Mouse (Mus musculus): ENCODE results near the gene Ltb4r2. TPM values are rescaled to one million over a fixed set of nuclear protein-coding genes. Genes with fewer than 3 reads are reported as not detected.

Gene Ltb4r2
- polyA plus RNA-seq, 1 experiment from 2014 or later: 0.25 TPM

DNA sequence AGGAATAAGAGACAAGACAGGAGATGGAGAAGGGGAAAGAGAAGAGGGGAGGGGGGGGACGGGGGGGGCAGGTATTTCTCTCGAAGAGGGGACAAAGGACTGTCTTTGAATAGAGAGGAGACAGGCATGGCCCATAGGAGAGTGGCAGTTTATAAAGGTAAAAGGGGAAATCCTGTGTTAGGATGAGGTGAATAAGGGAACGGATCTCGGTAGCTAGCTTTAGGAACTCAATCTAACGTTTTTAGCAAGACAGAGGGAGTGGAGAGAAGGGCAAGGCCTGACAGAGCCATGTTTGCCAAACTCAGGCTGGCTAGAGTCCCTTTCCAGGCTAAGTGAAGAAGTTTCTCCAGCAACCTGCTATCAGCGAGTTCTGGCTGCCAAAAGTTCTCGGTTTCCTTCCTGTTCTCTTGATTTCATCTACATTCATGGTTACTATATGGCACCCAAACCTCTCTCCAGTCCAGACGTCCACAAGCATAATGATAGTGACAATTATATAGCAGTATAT is 38.7 kb upstream of the Ltb4r2 start:
- H3K27ac ChIP-seq: no peak overlapping the region
- 0 out of 2 replicates have a peak, but pooled peaks have one; percentile 7 for ATAC-seq (ENCODE audit: borderline replicate concordance, extremely low read depth, low FRiP score, low TSS enrichment)
- peak overlapping the region; percentile 72 for H3K4me2 ChIP-seq
- peak overlapping the region; percentile 84 for H3K4me3 ChIP-seq
- WGBS: 44% methylated on average over 8 of the region's 8 CpGs
- no peaks in the 10 kb centered on the region for H3K27me3 ChIP-seq
- H3K4me1 ChIP-seq: peaks cover 18% of the 10 kb centered on the region; the same call in 1 of the 2 replicates
- H3K36me3 ChIP-seq: peaks cover 15% of the 10 kb centered on the region
- peak overlapping the region; percentile 68 for H3K9ac ChIP-seq
- H3K9me3 ChIP-seq: no peaks in the 10 kb centered on the region

DNA sequence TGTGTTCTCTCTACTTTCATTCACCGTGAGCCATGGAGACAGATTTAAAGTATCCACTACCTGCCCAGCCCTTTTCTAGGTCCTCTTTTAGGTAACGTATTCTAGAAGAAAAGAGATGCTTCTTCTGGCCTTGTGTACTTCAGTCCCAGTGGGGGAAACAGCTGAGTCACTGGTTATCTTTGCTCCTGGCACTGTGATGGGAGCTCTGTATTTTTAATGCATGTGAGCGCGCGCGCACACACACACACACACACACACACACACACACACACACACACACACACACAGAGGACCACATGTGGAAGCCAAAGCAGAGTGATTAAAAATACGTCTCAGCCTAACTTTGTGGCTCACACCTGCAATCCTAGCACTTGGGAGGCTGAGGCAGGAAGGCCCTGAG is 37.8 kb upstream of the Ltb4r2 start:
- H3K4me2 ChIP-seq: no peak overlapping the region
- no peak overlapping the region for H3K9ac ChIP-seq
- no peak for ATAC-seq (ENCODE audit: borderline replicate concordance, extremely low read depth, low FRiP score, low TSS enrichment)
- H3K9me3 ChIP-seq: no peaks in the 10 kb centered on the region
- H3K36me3 ChIP-seq: peaks cover 8% of the 10 kb centered on the region
- peaks cover 23% of the 10 kb centered on the region; the same call in 1 of the 2 replicates for H3K4me1 ChIP-seq
- no peak overlapping the region for H3K27ac ChIP-seq
- 90% methylated on average over 7 of the region's 7 CpGs for WGBS
- H3K4me3 ChIP-seq: no peak overlapping the region
- no peaks in the 10 kb centered on the region for H3K27me3 ChIP-seq

DNA sequence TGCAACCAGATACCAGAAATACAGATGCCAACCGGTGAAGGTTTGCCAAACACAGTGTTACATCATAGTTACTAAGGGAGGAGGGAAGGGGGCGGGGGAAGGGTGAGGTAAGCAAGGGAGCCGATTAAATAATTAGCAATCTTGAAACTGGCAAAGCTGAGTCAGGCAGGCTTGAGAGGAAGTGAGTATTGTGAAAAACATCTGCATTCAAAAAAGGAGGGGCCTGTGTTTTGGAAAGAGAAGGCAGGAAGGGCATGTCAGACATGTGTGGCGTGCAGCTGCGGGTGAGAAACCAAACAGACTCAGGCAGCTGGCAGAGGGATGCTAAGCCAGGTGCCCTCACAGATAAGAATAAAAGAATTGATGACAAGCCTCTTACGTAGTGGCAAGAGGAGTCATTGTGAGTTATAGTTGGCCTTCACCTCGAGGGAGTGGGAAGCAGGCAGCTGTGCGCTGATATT is 36.8 kb upstream of the Ltb4r2 start:
- no peak overlapping the region for H3K9ac ChIP-seq
- no peak overlapping the region for H3K27ac ChIP-seq
- no peak overlapping the region for H3K4me2 ChIP-seq
- no peaks in the 10 kb centered on the region for H3K9me3 ChIP-seq
- no peak overlapping the region for H3K4me3 ChIP-seq
- H3K27me3 ChIP-seq: no peaks in the 10 kb centered on the region
- WGBS: 44% methylated on average over 8 of the region's 8 CpGs
- H3K36me3 ChIP-seq: peaks cover 6% of the 10 kb centered on the region; the same call in 1 of the 2 replicates
- H3K4me1 ChIP-seq: peaks cover 23% of the 10 kb centered on the region; the same call in 1 of the 2 replicates
- ATAC-seq (ENCODE audit: borderline replicate concordance, extremely low read depth, low FRiP score, low TSS enrichment): no peak

DNA sequence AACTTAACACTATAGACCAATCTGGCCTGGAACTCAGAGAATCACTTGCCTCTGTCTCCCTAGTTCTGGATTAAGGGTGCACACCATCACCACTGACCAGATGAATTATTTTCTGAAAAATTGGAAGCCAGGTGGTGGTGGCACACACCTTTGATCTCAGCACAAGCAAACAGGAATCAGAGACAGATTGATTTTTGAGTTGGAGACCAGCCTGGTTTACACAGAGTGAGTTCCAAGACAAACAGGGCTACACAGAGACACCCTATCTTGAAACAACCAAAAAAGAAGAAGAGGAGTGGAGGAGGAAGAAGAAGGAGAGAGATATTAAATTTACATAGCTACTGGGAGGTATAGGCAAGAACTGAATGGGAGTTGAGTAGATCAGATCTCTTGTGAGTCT is 35.0 kb upstream of the Ltb4r2 start:
- ATAC-seq (ENCODE audit: borderline replicate concordance, extremely low read depth, low FRiP score, low TSS enrichment): no peak
- Histone ChIP-seq H3K36me3 (no peaks in the 10 kb centered on the region), H3K4me3 (no peak overlapping the region), H3K4me2 (no peak overlapping the region), H3K9ac (no peak overlapping the region), H3K9me3 (no peaks in the 10 kb centered on the region), H3K27ac (no peak overlapping the region), H3K27me3 (no peaks in the 10 kb centered on the region), H3K4me1 (peaks cover 16% of the 10 kb centered on the region; the same call in 1 of the 2 replicates)

GRCm38 (mm10) chr14:55727889-55728685 is 33.1 kb upstream of the Ltb4r2 start:
- H3K4me3 ChIP-seq: no peak overlapping the region
- H3K4me1 ChIP-seq: peaks cover 8% of the 10 kb centered on the region; the same call in 1 of the 2 replicates
- H3K4me2 ChIP-seq: no peak overlapping the region
- 0 out of 2 replicates have a peak overlapping the region, but pooled peaks have one; percentile 1 for H3K27ac ChIP-seq
- no peaks in the 10 kb centered on the region for H3K9me3 ChIP-seq
- H3K36me3 ChIP-seq: no peaks in the 10 kb centered on the region
- H3K27me3 ChIP-seq: no peaks in the 10 kb centered on the region
- H3K9ac ChIP-seq: no peak overlapping the region
- 42% methylated on average over 8 of the region's 8 CpGs for WGBS
- ATAC-seq (ENCODE audit: borderline replicate concordance, extremely low read depth, low FRiP score, low TSS enrichment): no peak

DNA sequence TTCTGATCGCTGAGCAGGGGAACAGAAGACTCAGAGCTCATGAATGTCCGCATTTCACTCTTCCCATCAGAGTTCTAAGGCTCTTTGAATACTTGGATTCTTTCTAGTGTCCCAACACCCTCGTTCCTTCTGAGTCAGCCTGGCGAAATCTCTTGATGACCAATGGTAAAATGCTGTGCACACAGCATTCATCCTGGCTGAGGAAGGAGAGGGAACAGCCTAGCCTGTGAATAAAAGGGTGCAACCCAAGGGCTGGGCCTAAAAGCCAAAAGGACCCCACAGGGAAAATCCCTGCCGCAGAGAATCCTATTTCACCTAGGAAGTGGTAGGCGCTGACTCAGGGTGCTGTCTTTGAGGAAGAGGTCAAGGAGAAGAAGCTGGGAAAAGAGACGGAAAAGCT is 31.1 kb upstream of the Ltb4r2 start:
- H3K36me3 ChIP-seq: no peaks in the 10 kb centered on the region
- H3K4me3 ChIP-seq: no peak overlapping the region
- peaks cover 8% of the 10 kb centered on the region; the same call in 1 of the 2 replicates for H3K4me1 ChIP-seq
- H3K27ac ChIP-seq: no peak overlapping the region
- no peaks in the 10 kb centered on the region for H3K9me3 ChIP-seq
- H3K27me3 ChIP-seq: no peaks in the 10 kb centered on the region
- WGBS: 74% methylated on average over 7 of the region's 7 CpGs
- H3K4me2 ChIP-seq: no peak overlapping the region
- ATAC-seq (ENCODE audit: borderline replicate concordance, extremely low read depth, low FRiP score, low TSS enrichment): no peak
- H3K9ac ChIP-seq: no peak overlapping the region

DNA sequence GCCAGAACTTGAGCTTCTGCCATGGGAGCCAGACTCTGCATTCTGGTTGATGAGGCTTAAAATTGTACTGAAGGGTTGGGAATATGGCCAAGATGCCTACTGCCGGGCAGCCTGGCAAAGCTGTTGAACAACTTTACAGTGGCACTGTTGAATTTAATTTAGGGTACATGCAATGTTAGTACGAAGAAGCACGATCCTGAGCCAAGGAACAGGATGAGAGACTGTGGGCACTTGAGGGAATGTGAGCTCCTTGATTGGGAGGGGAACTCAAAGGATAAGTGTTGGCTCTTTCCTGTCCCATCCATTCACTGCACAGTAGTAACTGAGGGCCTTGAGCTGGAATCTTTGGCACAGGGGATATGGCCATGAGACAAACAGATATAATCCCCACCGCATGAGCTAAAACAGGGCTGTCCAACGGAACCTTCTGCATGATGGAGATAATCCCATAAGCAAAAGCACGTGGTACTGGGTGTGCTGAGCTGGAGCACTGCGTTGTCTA is 30.6 kb upstream of the Ltb4r2 start:
- no peak overlapping the region for H3K9ac ChIP-seq
- no peak for ATAC-seq (ENCODE audit: borderline replicate concordance, extremely low read depth, low FRiP score, low TSS enrichment)
- no peak overlapping the region for H3K4me3 ChIP-seq
- H3K27me3 ChIP-seq: no peaks in the 10 kb centered on the region
- H3K4me2 ChIP-seq: no peak overlapping the region
- 73% methylated on average over 7 of the region's 7 CpGs for WGBS
- H3K27ac ChIP-seq: no peak overlapping the region
- peaks cover 8% of the 10 kb centered on the region; the same call in 1 of the 2 replicates for H3K4me1 ChIP-seq
- H3K9me3 ChIP-seq: no peaks in the 10 kb centered on the region
- H3K36me3 ChIP-seq: no peaks in the 10 kb centered on the region

- 68% methylated on average over 10 of the region's 10 CpGs for WGBS
- Histone ChIP-seq H3K36me3 (peaks cover 9% of the 10 kb centered on the region; the same call in 1 of the 2 replicates), H3K9me3 (no peaks in the 10 kb centered on the region), H3K4me3 (no peak overlapping the region), H3K27me3 (no peaks in the 10 kb centered on the region), H3K4me1 (no peaks in the 10 kb centered on the region), H3K9ac (no peak overlapping the region), H3K4me2 (no peak overlapping the region), H3K27ac (no peak overlapping the region)
- ATAC-seq (ENCODE audit: borderline replicate concordance, extremely low read depth, low FRiP score, low TSS enrichment): no peak
Measured at GRCm38 (mm10) chr14:55733889-55734288, 27.3 kb upstream of the Ltb4r2 start.

GRCm38 (mm10) chr14:55734869-55735268 is 26.4 kb upstream of the Ltb4r2 start:
- 74% methylated on average over 7 of the region's 7 CpGs for WGBS

GRCm38 (mm10) chr14:55735334-55735733 is 25.9 kb upstream of the Ltb4r2 start:
- H3K9ac ChIP-seq: no peak overlapping the region
- no peaks in the 10 kb centered on the region for H3K4me1 ChIP-seq
- no peak overlapping the region for H3K4me3 ChIP-seq
- H3K27me3 ChIP-seq: no peaks in the 10 kb centered on the region
- H3K36me3 ChIP-seq: peaks cover 24% of the 10 kb centered on the region
- H3K4me2 ChIP-seq: no peak overlapping the region
- H3K27ac ChIP-seq: no peak overlapping the region
- 36% methylated on average over 3 of the region's 3 CpGs for WGBS
- H3K9me3 ChIP-seq: no peaks in the 10 kb centered on the region
- no peak for ATAC-seq (ENCODE audit: borderline replicate concordance, extremely low read depth, low FRiP score, low TSS enrichment)

More at GRCm38 (mm10) chr14:55734869-55735268, 26.4 kb upstream of the Ltb4r2 start:
- ATAC-seq (ENCODE audit: borderline replicate concordance, extremely low read depth, low FRiP score, low TSS enrichment): no peak
- H3K36me3 ChIP-seq: peaks cover 19% of the 10 kb centered on the region
- no peak overlapping the region for H3K4me3 ChIP-seq
- H3K27me3 ChIP-seq: no peaks in the 10 kb centered on the region
- H3K4me1 ChIP-seq: no peaks in the 10 kb centered on the region
- H3K9me3 ChIP-seq: no peaks in the 10 kb centered on the region
- no peak overlapping the region for H3K4me2 ChIP-seq
- H3K9ac ChIP-seq: no peak overlapping the region
- H3K27ac ChIP-seq: no peak overlapping the region

DNA sequence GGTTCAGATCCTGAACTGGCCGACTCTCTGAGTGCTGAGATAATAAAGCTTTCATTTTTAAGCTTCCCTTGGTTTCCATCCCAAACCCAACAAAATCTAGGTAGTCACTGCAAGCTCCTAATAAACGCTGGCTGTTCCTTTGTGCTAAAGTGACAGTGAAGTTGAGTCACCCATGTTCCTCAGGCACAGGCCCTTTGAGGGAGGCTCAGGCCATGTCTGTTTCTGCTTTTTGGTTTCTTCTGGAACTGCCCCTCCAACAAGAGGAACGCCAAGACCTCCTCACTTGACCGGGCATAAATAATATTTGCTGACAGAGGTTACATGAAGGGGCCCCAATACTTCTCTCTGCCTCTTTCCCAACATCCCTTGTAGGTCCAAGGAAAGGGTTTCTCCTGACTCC is 25.5 kb upstream of the Ltb4r2 start:
- 76% methylated on average over 4 of the region's 4 CpGs for WGBS
- Histone ChIP-seq H3K9me3 (no peaks in the 10 kb centered on the region), H3K27me3 (no peaks in the 10 kb centered on the region), H3K36me3 (peaks cover 27% of the 10 kb centered on the region), H3K27ac (no peak overlapping the region), H3K9ac (no peak overlapping the region), H3K4me3 (no peak overlapping the region), H3K4me1 (no peaks in the 10 kb centered on the region), H3K4me2 (no peak overlapping the region)
- no peak for ATAC-seq (ENCODE audit: borderline replicate concordance, extremely low read depth, low FRiP score, low TSS enrichment)

DNA sequence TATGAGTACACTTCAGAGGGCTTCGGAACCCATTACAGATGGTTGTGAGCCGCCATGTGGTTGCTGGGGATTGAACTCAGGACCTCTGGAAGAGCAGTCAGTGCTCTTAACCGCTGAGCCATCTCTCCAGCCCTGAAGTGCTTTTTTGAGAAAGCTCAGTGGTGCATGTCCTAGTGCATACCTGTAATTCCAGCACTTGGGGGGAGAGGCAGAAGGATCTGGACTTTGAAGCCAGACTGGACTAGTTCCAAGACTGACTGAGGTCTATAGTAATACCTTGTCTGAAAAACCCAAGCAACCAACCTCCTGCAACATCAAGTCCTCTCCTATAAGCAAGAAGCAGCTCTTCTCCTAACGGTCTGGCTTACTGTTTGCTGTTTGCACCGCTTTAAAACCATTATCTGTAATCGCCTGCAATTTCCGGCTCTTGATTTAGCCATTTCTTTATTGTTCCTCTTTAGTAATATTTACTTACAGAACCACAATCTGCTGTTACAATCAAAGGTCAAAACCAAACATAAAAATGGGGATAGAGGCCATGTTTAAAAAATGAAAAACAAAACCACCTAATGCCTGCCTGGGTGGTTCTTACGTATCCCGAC is 24.0 kb upstream of the Ltb4r2 start:
- 85% methylated on average over 9 of the region's 9 CpGs for WGBS
- H3K36me3 ChIP-seq: peaks cover 30% of the 10 kb centered on the region
- H3K9ac ChIP-seq: no peak overlapping the region
- H3K4me3 ChIP-seq: no peak overlapping the region
- H3K4me1 ChIP-seq: no peaks in the 10 kb centered on the region
- no peak overlapping the region for H3K27ac ChIP-seq
- no peak for ATAC-seq (ENCODE audit: borderline replicate concordance, extremely low read depth, low FRiP score, low TSS enrichment)
- H3K27me3 ChIP-seq: no peaks in the 10 kb centered on the region
- no peak overlapping the region for H3K4me2 ChIP-seq
- H3K9me3 ChIP-seq: no peaks in the 10 kb centered on the region
